Mouse (Mus musculus) kidney, adult 9 months (tissue): ENCODE results near the gene Mdm4.

Experiments used
- DNase-seq: peaks from one replicate; pipeline ENCODE4 v3.0.0; 2022

Mdm4 gene

DNA sequence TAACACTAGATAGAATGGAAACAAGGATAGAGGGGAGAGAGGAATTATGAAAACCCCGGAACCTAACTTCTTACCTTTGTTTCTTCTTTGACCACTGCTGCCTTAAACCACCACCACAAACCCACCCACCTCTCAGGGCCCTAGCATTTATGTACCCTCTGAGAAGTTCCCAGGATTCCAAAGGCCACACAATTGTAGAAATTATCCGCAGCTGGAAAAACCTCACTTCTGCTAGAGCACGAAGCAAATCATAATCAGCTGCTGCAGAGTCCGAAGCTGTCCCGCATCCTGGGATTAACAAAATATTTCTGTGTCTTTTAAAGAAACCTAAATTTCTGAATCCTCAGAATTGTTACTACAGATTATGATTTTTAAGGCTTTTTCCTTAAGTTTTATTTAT, at the start of gene Mdm4:
Gene Mdm4, minus strand, starts transcription at position 101 of the 400 bp plus-strand sequence.
- no peak for DNase-seq

DNA sequence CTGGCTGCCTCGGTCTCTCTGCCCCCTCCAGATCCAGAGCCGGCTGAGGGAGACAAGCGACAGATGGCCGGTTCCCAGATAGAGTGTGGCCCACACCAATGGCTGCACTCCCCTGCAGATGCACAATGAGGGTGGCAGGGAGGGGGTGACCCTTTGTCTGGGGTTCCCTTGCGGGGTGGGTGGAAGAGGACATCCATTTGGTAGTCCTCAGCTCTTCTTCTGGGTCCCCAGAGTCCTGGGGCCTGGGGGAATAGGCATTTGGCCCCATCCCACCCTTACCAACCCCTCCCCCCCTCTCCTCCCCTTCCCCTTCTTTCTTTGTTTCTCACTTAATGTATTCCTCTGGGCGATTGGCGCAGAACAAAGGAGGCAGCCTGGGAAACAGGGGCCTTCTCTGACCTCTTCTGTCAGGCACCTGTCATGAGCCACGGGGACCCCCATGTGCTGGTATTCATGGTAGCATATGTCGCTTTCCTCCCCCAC, 49.8 kb upstream of the Mdm4 start:
- no peak for DNase-seq

DNA sequence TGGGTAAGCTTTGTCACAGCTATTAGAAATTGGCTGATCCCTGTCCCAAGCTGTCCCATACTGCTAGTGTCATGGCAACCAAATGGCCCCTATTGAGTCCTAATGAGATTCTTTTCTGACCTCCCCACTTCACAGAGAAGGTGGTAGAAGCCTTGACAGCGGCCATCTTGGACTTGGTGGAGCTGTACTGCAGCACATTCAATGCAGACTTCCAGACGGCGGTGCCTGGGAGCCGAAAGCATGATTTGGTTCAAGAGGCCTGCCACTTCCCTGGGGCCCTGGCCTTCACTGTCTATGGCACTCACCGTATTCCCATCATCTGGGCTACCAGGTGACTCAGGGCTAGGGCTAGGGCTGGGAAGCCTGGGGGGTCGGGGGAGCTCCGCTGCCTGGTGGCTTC, 49.1 kb upstream of the Mdm4 start:
- DNase-seq: no peak

DNA sequence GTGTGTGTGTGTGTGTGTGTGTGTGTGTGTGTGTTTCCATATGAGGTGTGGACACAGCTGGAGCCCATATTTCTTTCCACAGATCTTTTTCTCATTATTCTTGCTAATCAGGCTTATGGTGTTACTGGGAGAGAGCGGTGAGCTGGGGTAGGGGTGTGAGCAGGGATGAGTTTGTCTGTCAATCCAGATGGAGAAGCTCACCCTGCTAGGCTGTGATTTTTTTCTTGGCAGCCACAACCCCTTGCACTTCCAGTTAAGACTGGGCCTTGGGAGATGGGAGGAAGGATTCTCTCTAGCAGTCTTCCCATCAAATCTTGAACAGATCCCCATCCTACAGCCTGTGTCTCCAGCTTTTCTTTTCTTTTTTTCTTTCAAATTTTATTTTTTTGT, 48.0 kb upstream of the Mdm4 start:
- DNase-seq: no peak

DNA sequence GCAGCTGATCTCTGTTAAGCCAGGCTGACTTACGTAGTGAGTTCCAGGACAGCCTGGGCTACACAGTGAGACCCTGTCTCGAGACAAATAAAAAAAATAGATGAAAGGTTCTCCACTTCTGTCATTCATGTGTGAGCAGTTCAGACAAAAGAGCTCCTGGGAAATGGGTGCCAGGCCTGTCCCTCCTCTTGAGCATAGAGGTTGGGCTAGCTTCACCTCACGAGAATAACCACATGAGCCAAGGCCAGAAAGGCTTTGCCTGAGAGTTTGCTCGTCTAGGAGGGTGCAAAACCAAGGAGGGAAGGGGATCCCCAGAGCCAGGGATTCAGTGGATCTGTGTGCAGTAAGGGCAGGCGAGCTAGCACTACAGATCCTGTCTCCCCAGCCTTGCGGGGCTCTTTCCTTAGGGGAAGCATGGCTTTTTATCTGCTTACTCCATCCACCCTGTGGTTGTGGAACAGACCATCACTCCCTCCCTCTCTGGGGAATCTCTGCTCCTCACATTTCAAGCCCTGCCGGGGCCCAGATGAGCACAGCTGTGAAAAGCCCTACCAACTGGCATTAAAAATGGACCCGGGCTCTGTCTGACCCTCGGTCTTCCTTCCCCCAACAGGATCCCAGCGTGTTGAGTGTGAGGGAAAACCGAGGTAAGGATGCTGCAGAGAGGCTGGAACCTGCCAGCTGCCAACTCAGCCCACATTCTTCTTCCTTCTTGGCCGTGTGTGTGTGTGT, 47.4 kb upstream of the Mdm4 start:
- no peak for DNase-seq

DNA sequence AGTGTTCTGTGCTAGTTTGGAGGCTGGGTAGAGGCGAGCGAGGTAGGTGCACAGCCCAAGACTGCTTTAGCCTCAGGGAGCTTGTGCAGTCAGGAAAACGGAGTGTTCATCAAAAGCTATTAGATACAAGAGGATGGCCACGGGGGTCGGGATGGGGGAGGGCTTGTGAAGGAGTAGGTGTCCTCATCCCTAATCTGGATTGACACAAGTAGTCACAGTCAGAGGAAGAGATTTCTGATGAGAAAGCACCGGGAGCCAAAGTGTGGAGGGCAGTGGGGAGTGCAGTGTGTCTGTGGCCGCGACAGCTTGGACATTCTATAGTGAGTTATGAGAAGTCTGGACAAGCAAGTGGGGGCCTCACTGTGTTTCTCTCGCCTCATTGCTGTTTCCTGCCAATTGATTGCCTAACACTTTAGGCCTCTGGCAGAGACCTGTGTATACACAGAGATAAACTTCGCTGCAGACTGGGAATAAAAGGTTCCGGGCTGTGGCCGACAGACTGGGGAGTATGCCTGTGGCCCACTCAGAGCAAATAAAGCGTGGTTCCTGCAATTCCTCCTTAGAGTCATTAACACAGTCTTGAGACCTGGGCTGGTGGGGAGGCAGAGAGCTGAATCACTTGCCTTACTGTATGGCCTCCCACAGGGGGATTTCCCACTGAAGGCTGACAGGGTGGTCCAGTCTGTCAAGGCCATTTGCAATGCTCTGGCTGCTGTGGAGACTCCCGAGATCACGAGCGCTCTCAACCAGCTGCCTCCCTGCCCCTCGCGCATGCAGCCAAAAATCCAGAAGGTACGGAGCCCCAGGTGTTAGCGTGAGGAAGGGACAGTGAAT, 46.5 kb upstream of the Mdm4 start:
- no peak for DNase-seq

DNA sequence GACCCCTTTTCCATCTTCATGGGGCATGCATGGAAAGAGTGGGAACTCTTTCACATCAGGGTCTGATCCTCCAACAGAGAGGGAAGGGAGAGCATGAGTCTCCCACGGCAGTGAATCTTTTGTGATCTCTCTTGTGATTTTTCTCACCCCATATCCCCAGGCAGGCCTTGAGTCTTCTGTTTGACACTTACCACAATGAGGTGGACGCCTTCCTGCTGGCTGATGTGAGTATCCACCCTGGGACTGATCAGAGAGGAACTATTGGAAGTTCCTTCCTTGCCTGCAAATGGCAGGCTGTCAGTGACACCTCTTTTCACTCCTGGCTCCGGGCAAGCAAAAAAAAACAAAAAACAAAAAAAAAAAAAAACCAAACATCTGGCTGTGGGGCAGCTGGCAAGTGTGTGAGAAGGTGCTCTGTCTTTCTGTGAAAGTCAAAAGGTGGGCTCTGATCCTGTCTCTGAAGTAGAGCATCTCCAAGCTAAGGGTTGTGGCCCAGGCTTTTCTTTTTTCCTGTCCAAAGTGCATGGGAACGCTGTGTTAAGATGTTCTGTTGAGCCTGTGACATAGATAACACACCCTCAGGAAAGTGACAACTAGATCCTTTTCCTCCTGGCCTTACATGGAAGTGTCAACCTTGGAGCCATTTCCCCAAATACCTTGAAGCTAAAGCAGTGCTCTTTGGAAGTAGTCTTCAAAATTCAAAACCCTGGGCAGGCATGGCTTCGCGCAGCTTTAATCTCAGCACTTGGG, 45.5 kb upstream of the Mdm4 start:
- DNase-seq: no peak

DNA sequence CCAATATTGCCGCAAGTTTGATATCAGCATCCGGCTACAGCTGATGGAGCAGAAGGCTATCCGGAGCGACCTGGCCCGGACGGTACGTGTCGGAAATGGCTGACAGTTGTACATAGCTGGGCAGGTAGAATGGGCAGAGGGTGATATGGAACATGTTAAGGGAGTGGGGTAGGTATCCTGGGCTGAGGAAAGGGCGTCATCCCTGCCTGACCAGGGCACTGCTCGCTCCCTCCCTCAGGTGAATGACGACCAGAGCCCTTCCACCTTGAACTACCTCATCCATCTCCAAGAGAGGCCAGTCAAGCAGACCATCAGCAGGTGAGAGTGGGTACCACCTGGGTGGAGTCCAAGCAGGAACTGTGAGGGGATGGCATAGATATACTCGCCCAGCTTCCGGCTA, 44.2 kb upstream of the Mdm4 start:
- no peak for DNase-seq

DNA sequence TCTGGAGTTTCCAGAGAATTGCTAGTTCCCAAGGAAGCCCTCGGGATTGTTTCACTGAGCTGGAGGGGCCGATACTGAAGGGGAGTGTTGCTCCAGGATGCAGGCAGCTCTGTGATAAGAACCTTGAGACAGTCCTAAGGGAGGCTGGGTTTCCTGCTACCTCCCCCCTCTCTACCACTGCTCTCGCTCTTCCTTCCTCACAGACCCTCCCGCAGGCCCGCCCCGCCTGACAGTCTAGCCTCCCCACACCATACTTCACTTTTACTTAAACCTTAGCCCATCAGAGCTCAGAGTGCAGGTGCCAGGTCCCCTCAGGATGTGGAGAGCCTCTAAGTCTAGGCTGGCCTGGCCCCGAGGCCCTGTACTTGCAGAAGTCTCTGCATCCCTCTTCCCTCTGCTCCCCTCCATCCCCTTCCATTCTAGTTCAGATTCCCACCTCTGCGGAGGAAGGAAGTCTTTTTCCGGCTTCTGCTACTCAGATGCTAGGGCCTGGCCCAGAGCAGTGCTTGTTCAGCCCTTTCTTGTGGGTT, 43.0 kb upstream of the Mdm4 start:
- peak; percentile 52 for DNase-seq

DNA sequence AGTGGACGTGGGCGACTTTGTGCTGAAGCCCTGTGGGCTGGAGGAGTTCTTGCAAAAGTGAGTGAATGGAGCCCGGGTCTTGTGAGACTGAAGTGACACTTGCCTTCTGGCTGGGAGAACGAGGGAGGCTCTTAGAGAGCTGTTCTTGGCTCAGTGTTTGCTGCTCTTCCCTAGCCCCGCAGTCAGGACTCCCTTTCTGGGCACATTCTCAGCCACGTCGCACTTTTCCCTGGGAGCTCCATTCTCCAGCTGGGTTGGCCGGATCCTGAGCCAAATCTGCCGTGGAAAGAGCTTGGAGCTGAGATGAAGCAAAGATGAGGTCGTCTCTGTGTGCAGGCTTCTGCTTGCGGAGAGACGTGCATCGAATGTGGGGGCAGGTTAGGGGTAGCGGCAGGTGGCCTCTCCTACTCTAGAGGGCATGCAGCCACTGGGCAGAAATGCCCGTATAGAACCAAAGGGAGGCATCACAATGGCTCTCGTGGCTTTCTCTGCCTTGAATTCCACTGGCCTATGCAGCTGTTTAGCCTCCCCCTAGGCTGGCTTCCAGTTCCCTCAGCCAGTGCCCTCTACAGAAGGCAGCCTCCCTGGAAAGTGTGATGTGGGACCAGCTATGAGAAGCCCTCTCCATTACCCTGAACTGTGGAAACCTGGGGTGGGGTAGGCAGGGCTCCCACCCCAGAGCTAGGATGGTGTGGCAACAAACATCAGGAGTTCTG, 41.5 kb upstream of the Mdm4 start:
- DNase-seq: no peak

DNA sequence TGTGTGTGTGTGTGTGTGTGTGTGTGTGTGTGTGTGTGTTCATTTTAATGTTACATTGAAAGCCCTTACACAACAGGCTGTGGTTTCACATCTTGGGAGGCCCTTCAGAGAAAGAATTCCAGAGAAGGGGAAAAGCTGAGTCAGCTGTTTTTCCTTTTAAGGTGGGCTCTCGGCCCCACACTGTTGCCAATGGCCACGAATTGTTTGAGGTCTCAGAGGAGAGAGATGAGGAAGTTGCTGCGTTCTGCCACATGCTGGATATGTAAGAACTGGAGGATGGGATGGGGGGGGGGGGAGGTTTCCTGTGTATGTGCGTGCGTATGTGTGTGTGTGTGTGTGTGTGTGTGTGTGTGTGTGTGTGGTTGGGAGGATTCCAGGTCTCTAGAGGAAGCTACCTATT, 39.8 kb upstream of the Mdm4 start:
- no peak for DNase-seq

DNA sequence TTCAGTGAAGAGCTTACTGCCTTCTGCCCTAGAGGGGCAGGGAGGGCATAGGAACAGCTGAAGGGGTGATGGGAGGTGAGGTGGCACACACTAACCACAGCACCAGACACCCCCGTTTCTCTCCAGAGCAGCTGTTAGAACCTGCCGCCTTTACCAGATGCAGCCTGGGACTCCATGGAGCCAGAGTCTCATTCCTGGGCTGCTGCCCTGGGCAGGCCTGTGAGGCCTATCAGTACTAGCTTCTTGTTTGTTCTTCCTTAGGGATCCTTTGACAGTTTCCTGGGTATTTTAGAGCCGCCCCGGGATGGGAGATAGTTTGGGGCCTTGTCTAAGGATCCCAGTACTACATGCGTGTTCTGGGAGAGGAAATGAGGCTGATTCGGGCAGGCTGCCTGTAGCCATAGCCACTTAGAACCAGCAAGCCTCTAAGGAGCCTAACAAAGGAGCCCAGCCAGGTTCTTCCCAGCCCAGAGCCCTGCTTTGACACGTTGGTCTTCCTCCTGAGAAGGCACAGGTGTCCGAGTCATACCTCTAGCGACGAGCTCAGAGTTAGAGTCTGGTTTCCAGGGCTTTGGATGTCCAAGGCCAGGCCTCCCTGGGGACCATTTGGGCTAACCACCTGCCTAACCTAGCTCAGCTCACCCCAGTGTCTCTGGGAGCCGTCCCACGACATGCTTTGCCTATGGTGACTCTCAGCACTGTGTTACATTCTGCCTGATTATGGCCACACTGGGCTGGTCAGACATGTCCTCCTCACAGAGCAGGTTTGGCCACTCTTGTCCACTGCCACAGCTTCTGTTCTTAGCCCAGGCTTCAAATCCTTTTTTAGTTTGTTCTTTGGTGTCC, 39.1 kb upstream of the Mdm4 start:
- DNase-seq: no peak

DNA sequence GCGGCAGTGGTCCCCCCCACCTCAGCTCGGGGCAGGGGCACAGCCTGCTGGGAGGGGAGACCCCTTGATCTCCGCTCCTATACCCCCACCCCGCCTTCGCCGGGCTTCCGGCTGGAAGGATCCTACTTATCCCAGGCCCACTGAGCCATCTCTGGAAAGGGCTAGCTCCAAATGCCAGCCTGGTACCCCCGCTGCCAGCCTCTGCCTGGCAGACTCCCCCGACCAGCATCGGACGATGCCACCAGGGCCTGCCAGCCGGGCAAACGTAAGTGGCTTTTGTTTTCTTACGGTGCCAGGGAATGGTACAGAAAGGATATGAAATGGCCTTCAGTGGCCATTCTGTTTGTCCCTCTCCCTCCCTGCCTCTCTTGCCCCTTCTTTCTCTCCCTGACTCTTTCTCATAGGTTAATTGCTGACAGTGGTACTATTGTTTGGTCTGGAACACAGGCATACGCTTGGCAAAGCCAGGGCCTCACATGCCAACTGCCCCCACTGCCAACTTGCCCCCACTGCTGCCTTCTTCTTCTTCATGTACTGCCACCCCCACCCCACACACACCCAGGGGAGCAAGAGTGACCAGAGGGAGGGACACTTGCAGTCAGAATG, 38.4 kb upstream of the Mdm4 start:
- DNase-seq: no peak

DNA sequence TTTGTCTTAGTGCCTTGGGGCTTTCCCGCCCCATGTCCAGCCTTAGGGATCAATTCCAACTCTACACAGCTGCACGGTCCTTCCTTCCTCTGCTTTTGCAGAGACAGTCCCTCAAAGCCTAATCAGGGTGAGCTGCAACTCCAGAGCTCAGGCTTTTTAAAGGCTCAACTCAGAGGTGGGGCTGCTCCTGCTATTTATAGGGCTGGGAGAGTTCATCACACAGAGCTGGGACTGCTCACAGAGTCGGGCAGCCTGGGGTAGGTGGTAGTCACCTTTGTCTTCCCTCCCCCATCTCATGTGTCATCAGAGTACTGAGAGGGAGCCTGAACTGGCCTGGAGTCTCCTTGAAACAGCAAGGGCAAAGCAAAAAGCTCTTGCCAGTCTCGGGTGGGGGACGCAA, 37.9 kb upstream of the Mdm4 start:
- no peak for DNase-seq

DNA sequence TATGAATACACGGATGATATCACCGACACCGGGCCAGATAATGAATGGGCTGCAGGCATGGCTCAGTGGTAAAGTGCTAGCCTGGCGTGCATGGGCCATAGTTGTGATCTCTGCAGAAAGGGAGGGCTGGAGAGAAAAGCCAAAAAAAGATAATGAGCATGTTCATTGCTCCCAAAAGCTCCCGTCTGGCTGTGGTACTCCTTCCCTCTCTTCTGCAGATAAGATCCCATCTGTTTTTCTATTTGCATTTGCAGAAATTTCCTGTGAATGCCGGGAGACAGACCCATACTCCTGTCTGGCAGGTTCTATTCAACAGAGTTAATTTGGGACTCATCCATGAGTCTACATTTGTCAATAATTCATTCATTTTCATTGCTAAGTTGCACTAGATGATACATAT, 32.8 kb upstream of the Mdm4 start:
- DNase-seq: no peak

DNA sequence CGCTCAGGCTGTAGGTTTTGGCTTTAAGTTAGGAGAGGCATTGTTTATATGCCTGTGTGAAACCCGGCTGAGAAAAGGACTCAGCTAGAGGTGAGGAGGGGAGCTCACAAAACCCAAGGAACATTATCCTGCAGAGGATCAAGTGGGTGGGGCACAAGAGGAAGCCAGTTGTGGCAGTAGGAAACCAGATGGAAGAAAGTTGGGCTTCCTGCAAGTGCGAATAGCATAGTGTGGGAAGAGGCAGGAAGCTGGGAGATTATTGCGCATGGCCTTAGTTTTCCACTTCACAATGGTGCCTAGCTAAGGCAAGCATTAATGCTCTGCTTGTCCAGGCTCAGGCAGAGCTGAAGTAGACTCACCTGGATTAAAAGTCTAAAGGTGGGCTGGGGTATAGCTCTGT, 30.3 kb upstream of the Mdm4 start:
- DNase-seq: no peak

DNA sequence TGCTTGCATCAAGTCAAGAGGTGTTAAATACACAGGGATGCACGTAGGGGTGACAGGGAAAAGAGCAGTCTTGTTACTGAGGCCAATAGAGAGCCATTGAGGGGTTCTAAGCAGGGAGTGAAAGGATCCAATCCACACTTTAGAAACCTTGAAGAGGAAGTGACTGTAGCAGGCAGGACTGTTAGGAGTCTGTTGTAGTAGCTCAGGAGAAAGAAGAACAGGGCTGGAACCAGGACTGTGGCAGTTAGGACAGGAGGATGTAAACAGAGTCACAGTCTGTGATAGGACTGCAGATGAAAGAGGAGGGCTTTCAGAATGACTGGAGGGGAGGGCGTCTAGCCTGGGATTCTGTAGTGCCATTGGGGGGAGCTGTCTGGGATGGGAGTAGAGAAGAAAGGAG, 29.2 kb upstream of the Mdm4 start:
- no peak for DNase-seq

DNA sequence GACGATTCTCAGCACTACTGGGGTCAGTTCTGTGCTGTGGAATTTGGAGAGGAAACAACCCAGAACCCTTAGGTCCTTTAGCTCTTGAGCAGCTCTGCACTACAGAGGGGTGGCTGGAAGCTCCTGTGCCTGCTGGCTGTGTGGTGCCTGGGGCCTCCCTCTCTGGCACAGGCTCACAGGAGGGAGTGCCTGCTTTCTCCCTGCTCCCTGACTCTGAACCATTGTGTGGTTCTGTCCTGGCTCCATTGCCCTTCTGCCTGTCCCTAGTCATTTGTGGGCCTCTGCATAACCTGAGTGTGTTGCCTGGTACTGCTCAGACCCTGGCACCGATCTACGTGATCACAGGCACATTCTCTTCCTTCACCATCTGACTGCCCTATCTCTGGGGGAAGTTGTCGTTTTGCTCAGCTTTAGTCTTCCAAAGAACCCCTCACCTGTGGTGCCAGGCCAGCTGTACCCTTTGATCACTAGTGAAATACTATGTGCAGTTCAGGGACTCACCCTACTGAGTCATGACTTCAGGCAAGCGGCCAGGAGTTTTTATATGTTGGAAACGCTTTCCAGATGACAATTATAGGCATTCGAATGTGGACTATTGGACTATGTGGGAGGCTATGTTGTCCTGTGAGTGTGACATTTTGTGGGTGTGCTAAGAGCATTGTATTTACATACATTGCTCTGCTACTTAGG, 27.1 kb upstream of the Mdm4 start:
- DNase-seq: no peak

DNA sequence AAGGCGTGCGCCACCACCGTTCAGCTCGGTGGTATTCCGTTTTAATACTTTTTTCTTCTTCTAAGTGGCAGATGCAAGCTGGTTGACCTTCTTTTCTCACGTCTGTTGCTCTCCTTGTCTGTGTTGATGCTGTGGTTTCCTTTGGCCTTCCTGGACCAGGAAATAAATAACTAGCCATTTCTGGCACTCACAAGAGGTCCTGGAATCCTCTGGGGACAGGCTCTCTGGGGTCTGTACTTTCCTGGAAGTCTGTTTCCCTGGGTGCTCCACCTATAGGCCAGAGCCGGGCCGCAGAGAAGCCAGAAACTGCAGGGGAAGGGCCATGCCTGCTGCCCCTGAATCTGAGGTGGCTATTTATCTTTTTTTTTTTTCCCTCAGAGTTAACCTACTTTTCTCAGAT, 24.0 kb upstream of the Mdm4 start:
- DNase-seq: no peak

DNA sequence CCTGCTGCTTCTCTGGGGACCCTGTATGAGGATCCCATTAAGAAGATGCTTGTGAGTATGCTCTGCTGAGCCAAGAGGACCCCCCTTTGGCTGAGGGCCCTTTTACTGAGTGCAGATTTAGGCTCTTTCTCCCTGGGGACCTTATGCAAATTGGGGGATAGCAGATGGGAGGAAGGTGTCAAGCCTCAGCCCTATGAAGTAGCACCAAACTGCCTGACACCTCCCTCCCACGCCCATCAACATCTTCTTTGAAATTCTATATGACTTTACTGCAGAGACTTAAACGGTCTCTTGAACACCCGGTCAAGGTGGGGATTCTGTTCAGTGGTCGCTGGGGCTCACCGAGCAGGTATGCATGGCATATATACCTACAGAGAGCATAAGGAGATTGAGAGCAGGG, 22.7 kb upstream of the Mdm4 start:
- DNase-seq: no peak

DNA sequence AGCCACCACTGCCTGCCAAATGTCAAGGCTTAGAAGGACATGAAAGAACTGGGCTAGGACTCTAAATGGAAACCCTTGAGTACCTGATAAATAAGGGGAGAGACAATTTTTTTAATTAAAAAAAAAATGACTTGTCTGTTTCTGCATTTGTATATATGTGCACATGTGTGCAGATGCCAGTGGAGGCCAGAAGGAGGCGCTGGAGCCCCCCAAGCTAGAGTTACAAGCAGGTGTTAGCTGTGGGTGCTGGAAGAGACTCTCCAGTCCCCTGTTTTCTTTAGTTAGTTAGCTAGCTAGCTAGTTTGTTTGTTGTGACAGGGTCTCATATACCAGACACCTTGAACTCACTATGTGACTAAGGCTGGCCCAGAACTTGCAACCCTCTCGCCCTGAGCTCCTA, 21.5 kb upstream of the Mdm4 start:
- DNase-seq: no peak
